Mouse (Mus musculus): ENCODE measurements around the gene Rps6ka4. TPM values are rescaled to one million over a fixed set of nuclear protein-coding genes. Genes with fewer than 3 reads are reported as not detected.

Gene Rps6ka4
- polyA plus RNA-seq, 1 experiment = 47.6 TPM

DNA sequence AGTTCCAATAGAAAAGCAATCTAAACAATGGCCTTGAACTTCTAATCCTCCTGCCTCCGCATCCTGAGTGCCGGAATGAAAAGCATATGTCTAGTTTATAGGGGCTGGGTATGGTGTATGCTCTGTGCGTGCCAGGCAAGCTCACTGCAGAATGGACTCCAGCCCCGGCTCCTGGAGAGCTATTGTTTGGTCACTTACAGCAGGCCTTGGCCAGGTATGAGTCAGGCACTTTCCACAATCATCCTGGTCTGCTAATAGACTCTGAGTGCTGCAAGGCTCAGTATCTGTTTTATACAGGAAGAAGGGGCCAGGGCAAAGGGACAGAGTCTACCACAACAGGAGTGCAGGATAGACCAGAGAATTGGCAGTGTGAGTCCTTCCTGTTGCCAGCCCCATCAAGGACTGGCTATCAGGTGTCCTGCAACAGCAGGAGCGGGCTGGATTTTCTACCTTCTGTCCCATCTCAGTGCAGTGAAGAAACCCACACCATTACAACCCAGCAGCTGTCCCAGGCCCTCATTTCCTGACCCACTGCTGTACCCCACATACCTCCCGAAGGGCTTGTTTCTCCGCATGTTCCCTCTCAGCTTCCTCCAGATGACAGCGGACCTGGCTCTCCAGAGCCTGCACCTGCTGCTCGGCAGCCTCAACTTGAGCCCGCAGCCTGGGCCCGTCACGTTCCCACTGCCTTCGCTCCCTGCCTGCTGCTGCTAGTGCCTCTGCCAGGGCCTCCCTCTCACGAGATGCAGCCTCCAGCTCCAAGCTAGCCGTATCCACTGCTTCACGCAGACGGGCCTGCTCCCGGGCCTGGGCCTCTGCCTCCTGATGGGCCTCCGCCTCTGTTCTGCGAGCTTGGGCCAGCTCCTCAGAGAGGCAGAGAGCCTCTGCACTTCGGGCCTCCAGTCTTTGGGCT, 12.2 kb upstream of the Rps6ka4 start:
- no peaks in the 10 kb centered on the region for H3K79me2 ChIP-seq (ENCODE audit: control insufficient read depth, insufficient read depth)
- no peak for TF ChIP-seq SRF (IDR thresholded peaks at IDR 0.05; ENCODE audit: control insufficient read depth, insufficient read length, low read depth)
- TF ChIP-seq MYOD1 (IDR thresholded peaks at IDR 0.05; ENCODE audit: control insufficient read depth in 1 of 3, insufficient read length in 2 of 3, low read depth in 2 of 3) = peak in 1 of 3 experiments; percentile 5
- TF ChIP-seq MYOG (IDR thresholded peaks at IDR 0.05; ENCODE audit: control insufficient read depth in 1 of 3, insufficient read depth in 1 of 3, insufficient read length in 2 of 3, low read depth in 2 of 3) = peak in 1 of 3 experiments; percentile 3
- no peak for TF ChIP-seq USF1 (IDR thresholded peaks at IDR 0.05; ENCODE audit: low read depth)
- no peak for TF ChIP-seq E2F4 (IDR thresholded peaks at IDR 0.05; ENCODE audit: insufficient read depth)
- no peak for TF ChIP-seq CEBPB (IDR thresholded peaks at IDR 0.05; ENCODE audit: insufficient read depth, poor library complexity, severe bottlenecking)
- peaks cover 6% of the 10 kb centered on the region for H3K27me3 ChIP-seq (ENCODE audit: control insufficient read depth, insufficient read depth, insufficient read length)

DNA sequence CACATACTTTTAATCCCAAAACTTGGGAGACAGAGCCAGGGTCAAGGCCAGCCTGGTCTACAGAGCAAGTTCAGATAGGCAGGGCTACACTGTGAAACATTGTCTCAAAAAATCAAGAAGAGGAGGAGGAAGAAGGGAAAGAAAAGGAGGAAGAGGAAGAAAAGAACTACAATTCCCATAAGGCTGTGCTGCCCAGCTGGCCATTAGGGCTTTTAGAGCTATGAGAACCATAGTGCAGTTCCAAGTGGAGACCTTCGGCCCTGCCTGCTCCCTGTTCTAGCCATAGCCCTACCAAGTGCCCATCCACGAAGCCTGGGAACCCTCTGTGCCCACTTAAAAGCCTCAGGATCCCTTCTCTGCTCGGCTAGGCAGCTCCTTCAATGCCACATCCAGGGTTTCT, 11.1 kb upstream of the Rps6ka4 start:
- no peak for TF ChIP-seq POLR2AphosphoS2 (IDR thresholded peaks at IDR 0.05; ENCODE audit: insufficient read length, low read depth)
- TF ChIP-seq SRF (IDR thresholded peaks at IDR 0.05; ENCODE audit: control insufficient read depth, insufficient read length, low read depth) = no peak
- no peak for TF ChIP-seq REST (IDR thresholded peaks at IDR 0.05; ENCODE audit: insufficient read depth, insufficient read length)
- TF ChIP-seq POLR2A (IDR thresholded peaks at IDR 0.05; ENCODE audit: insufficient read length, low read depth) = no peak
- no peak for TF ChIP-seq MAX (IDR thresholded peaks at IDR 0.05; ENCODE audit: low read depth)
- TF ChIP-seq USF1 (IDR thresholded peaks at IDR 0.05; ENCODE audit: low read depth) = no peak
- no peak for TF ChIP-seq CEBPB (IDR thresholded peaks at IDR 0.05; ENCODE audit: insufficient read depth, poor library complexity, severe bottlenecking)
- TF ChIP-seq TCF12 (IDR thresholded peaks at IDR 0.05; ENCODE audit: insufficient read depth, poor library complexity, severe bottlenecking) = no peak
- TF ChIP-seq E2F4 (IDR thresholded peaks at IDR 0.05; ENCODE audit: insufficient read depth) = no peak
- no peak for TF ChIP-seq MYOD1 (IDR thresholded peaks at IDR 0.05; ENCODE audit: control insufficient read depth in 1 of 3, insufficient read length in 2 of 3, low read depth in 2 of 3)
- TF ChIP-seq MYOG (IDR thresholded peaks at IDR 0.05; ENCODE audit: control insufficient read depth in 1 of 3, insufficient read depth in 1 of 3, insufficient read length in 2 of 3, low read depth in 2 of 3) = no peak
- TF ChIP-seq TCF3 (IDR thresholded peaks at IDR 0.05; ENCODE audit: insufficient read length, low read depth) = no peak
- Histone ChIP-seq H3K27me3 (ENCODE audit: control insufficient read depth, insufficient read depth, insufficient read length) (peaks cover 6% of the 10 kb centered on the region), H3K79me2 (ENCODE audit: control insufficient read depth, insufficient read depth) (no peaks in the 10 kb centered on the region)

More for the DNA sequence above, 12.2 kb upstream of the Rps6ka4 start:
- no peaks in the 10 kb centered on the region for H3K36me3 ChIP-seq (ENCODE audit: control insufficient read depth, insufficient read depth)
- no peak overlapping the region for H3K4me3 ChIP-seq
- no peak overlapping the region for H3ac ChIP-seq (ENCODE audit: control insufficient read depth, insufficient read length)
- no peak overlapping the region for H3K4me2 ChIP-seq (ENCODE audit: low read depth)

GRCm38 (mm10) chr19:6849506-6850068, 9.2 kb upstream of the Rps6ka4 start:
- peaks cover 6% of the 10 kb centered on the region for H3K27me3 ChIP-seq (ENCODE audit: control insufficient read depth, insufficient read depth, insufficient read length)
- no peak overlapping the region for H3ac ChIP-seq (ENCODE audit: control insufficient read depth, insufficient read length)
- TF ChIP-seq REST (IDR thresholded peaks at IDR 0.05; ENCODE audit: insufficient read depth, insufficient read length) (no peak), E2F4 (IDR thresholded peaks at IDR 0.05; ENCODE audit: insufficient read depth) (no peak), MYOD1 (IDR thresholded peaks at IDR 0.05; ENCODE audit: control insufficient read depth in 1 of 3, insufficient read length in 2 of 3, low read depth in 2 of 3) (no peak), USF1 (IDR thresholded peaks at IDR 0.05; ENCODE audit: low read depth) (no peak), MAX (IDR thresholded peaks at IDR 0.05; ENCODE audit: low read depth) (no peak), TCF3 (IDR thresholded peaks at IDR 0.05; ENCODE audit: insufficient read length, low read depth) (no peak), POLR2A (IDR thresholded peaks at IDR 0.05; ENCODE audit: insufficient read length, low read depth) (no peak)
- no peak overlapping the region for H3K4me3 ChIP-seq
- no peaks in the 10 kb centered on the region for H3K79me2 ChIP-seq (ENCODE audit: control insufficient read depth, insufficient read depth)
- no peaks in the 10 kb centered on the region for H3K36me3 ChIP-seq (ENCODE audit: control insufficient read depth, insufficient read depth)
- H3K4me2 ChIP-seq (ENCODE audit: low read depth) = no peak overlapping the region

More for the DNA sequence above, 11.1 kb upstream of the Rps6ka4 start:
- Histone ChIP-seq H3K36me3 (ENCODE audit: control insufficient read depth, insufficient read depth) (no peaks in the 10 kb centered on the region), H3K4me2 (ENCODE audit: low read depth) (no peak overlapping the region), H3ac (ENCODE audit: control insufficient read depth, insufficient read length) (no peak overlapping the region), H3K4me3 (no peak overlapping the region)

DNA sequence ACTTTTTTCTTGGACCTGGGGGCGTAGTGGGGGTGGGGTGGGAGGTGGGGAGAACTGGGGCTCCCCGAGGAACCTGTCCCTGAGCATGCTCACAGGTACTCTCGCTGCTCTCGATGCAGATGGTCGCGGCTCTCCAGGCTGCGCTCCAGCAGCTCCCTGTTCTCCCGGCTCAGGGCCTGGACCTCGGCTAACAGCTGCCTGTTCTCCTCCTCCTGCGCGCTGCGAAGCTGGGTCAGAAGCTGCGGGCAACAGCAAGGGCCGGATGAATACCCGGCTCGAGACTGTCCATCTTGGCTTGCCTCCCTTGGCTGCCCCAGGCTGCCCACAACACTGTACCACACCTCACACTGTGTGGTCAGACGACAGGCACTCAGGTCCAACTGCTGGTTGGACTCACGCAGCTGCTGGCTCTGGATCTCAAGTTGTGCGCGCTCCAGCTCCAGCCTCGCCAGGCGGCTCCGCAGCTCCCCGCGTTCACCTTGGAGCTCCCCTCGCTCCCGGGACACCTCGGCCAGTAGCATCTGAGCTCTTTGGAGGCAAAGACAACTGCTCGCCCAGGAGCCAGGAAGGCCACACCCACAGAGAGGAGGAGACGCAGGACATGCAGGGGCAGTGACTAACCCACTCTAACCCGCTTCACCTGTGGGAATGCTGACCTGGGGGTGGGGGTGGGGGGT, 7.5 kb upstream of the Rps6ka4 start:
- H3ac ChIP-seq (ENCODE audit: control insufficient read depth, insufficient read length) = no peak overlapping the region
- no peaks in the 10 kb centered on the region for H3K79me2 ChIP-seq (ENCODE audit: control insufficient read depth, insufficient read depth)
- no peaks in the 10 kb centered on the region for H3K36me3 ChIP-seq (ENCODE audit: control insufficient read depth, insufficient read depth)
- H3K4me2 ChIP-seq (ENCODE audit: low read depth) = no peak overlapping the region
- peaks cover 6% of the 10 kb centered on the region for H3K27me3 ChIP-seq (ENCODE audit: control insufficient read depth, insufficient read depth, insufficient read length)
- no peak for TF ChIP-seq USF1 (IDR thresholded peaks at IDR 0.05; ENCODE audit: low read depth)
- no peak for TF ChIP-seq CEBPB (IDR thresholded peaks at IDR 0.05; ENCODE audit: insufficient read depth, poor library complexity, severe bottlenecking)
- TF ChIP-seq E2F4 (IDR thresholded peaks at IDR 0.05; ENCODE audit: insufficient read depth) = no peak
- peak in 2 of 3 experiments; percentile 45 to 65 for TF ChIP-seq MYOG (IDR thresholded peaks at IDR 0.05; ENCODE audit: control insufficient read depth in 1 of 3, insufficient read depth in 1 of 3, insufficient read length in 2 of 3, low read depth in 2 of 3)
- H3K4me3 ChIP-seq = no peak overlapping the region

Measured in myocyte (in vitro differentiated cells).